In genomic region chr4:151993035-151993434, GRCm38 (mm10) we compare ENCODE assay signal across 16 mouse cellular contexts. TPM values are rescaled to one million over a fixed set of nuclear protein-coding genes. Genes with fewer than 3 reads are reported as not detected.
DNase-seq lines count a peak whose midpoint lies in the region; ATAC-seq and TF ChIP-seq lines count a peak whose summit lies in the region.
"Had no signal": no experiment of that assay in that cellular context is flagged by ENCODE, and none has a peak within 500 bp of the region (broad histone marks: within the 10 kb centered on the region; RNA-seq: fewer than 3 reads in every experiment).

No protein-coding gene starts in this region.

- H3K36me3 ChIP-seq in heart, embryonic 15.5 days, result peaks cover 26% of the 10 kb centered on the region
- peaks cover 18% of the 10 kb centered on the region; the same call in 1 of the 2 replicates for H3K36me3 ChIP-seq in lung, postnatal 0 days (ENCODE audit: insufficient read depth, low read length)
- H3K36me3 ChIP-seq in embryonic facial prominence, embryonic 13.5 days, result peaks cover 35% of the 10 kb centered on the region

- 0 out of 2 replicates have a peak, but pooled peaks have one; percentile 27 for TF ChIP-seq EP300 in lung, postnatal 0 days (IDR thresholded peaks at IDR 0.05)

- H3K4me2 ChIP-seq in heart, embryonic 15.5 days, result 0 out of 2 replicates have a peak overlapping the region, but pooled peaks have one; percentile 89
- no peak overlapping the region for H3K4me2 ChIP-seq in lung, postnatal 0 days (replicated peaks; ENCODE audit: low read depth, low read length)
- peak overlapping the region; percentile 83; the same call in 1 of the 2 replicates for H3K4me2 ChIP-seq in embryonic facial prominence, embryonic 13.5 days

- H3K9me3 ChIP-seq in heart, embryonic 15.5 days (replicated peaks), result no peaks in the 10 kb centered on the region
- H3K9me3 ChIP-seq in lung, postnatal 0 days (ENCODE audit: low read length), result no peaks in the 10 kb centered on the region
- H3K9me3 ChIP-seq in embryonic facial prominence, embryonic 13.5 days, result no peaks in the 10 kb centered on the region
- H3K9me3 ChIP-seq: forebrain, embryonic 12.5 days; limb, embryonic 15.5 days had no signal

- ATAC-seq in heart, embryonic 15.5 days (replicated peaks; ENCODE audit: insufficient number of reproducible peaks, insufficient read depth, low FRiP score, low read depth), result no peak
- no peak for ATAC-seq in lung, postnatal 0 days
- ATAC-seq in embryonic facial prominence, embryonic 13.5 days (ENCODE audit: insufficient number of reproducible peaks, insufficient read depth, low FRiP score, low TSS enrichment, low read depth), result no peak
- ATAC-seq: hindbrain, embryonic 16.5 days; intestine, postnatal 0 days had no signal

- 0 out of 2 replicates have a peak overlapping the region, but pooled peaks have one; percentile 2 for H3K4me3 ChIP-seq in heart, embryonic 15.5 days
- H3K4me3 ChIP-seq in lung, postnatal 0 days (ENCODE audit: low read depth, low read length), result no peak overlapping the region
- 0 out of 2 replicates have a peak overlapping the region, but pooled peaks have one; percentile 5 for H3K4me3 ChIP-seq in brown adipose tissue, adult 24 weeks (ENCODE audit: insufficient read depth, low read depth, low read length)
- 0 out of 2 replicates have a peak overlapping the region, but pooled peaks have one; percentile 98 for H3K4me3 ChIP-seq in embryonic facial prominence, embryonic 13.5 days

- no peak for TF ChIP-seq CTCF in lung, postnatal 0 days (IDR thresholded peaks at IDR 0.05)

- no peak for DNase-seq in heart, adult 11 months
- DNase-seq in lung, postnatal 0 days (ENCODE audit: low spot score), result peak; percentile 47
- no peak for DNase-seq in lung, adult 18-20 months
- no peak for DNase-seq in spleen, adult 12 weeks (ENCODE audit: low spot score)
- DNase-seq: adrenal gland, postnatal 25 days; cerebellum, adult 8-10 months; kidney, postnatal 14 days; thymus, postnatal 25 days had no signal

- no peaks in the 10 kb centered on the region for H3K27me3 ChIP-seq in heart, embryonic 15.5 days
- no peaks in the 10 kb centered on the region for H3K27me3 ChIP-seq in lung, postnatal 0 days (replicated peaks; ENCODE audit: insufficient read depth, low read length)
- H3K27me3 ChIP-seq in embryonic facial prominence, embryonic 13.5 days, result no peaks in the 10 kb centered on the region
- H3K27me3 ChIP-seq: limb, embryonic 15.5 days had no signal

- no peak overlapping the region for H3K9ac ChIP-seq in heart, embryonic 15.5 days
- no peak overlapping the region for H3K9ac ChIP-seq in lung, postnatal 0 days (replicated peaks; ENCODE audit: low read depth)
- H3K9ac ChIP-seq in embryonic facial prominence, embryonic 13.5 days, result peak overlapping the region; percentile 28; the same call in 1 of the 2 replicates
- H3K9ac ChIP-seq: limb, embryonic 15.5 days had no signal

- H3K27ac ChIP-seq in heart, embryonic 15.5 days, result no peak overlapping the region
- no peak overlapping the region for H3K27ac ChIP-seq in lung, postnatal 0 days (ENCODE audit: low read length)
- H3K27ac ChIP-seq in brown adipose tissue, adult 24 weeks (replicated peaks; ENCODE audit: low read depth, low read length), result no peak overlapping the region
- H3K27ac ChIP-seq in embryonic facial prominence, embryonic 13.5 days, result no peak overlapping the region
- H3K27ac ChIP-seq: forebrain, embryonic 12.5 days had no signal

- WGBS in heart, embryonic 15.5 days, result 60% methylated on average over 6 of the region's 6 CpGs
- WGBS in lung, postnatal 0 days, result 40% methylated on average over 6 of the region's 6 CpGs
- 77% methylated on average over 6 of the region's 6 CpGs for WGBS in embryonic facial prominence, embryonic 13.5 days

- H3K4me1 ChIP-seq in heart, embryonic 15.5 days (replicated peaks), result peaks cover 35% of the 10 kb centered on the region
- peaks cover 17% of the 10 kb centered on the region for H3K4me1 ChIP-seq in lung, postnatal 0 days (ENCODE audit: insufficient read depth, low read depth, low read length)
- peaks cover 4% of the 10 kb centered on the region; the same call in 1 of the 2 replicates for H3K4me1 ChIP-seq in brown adipose tissue, adult 24 weeks (ENCODE audit: control insufficient read depth, insufficient read depth, insufficient read length, low read length)
- H3K4me1 ChIP-seq in embryonic facial prominence, embryonic 13.5 days, result peaks cover 39% of the 10 kb centered on the region

RNA-seq across cellular contexts. Expression of gene Phf13, which starts 3.0 kb away (rescaled TPM):
- 15.2 and 20.7 TPM in 2 replicates for polyA plus RNA-seq in heart, embryonic 15.5 days (2015; fragmentation: Nextera tagmentation; extraction: Ambion mirVana)
- 18.0 TPM in 2 replicates for polyA plus RNA-seq in lung, postnatal 0 days (2015; fragmentation: Nextera tagmentation; extraction: Ambion mirVana)
- 2.1 and 4.2 TPM in 2 replicates for polyA plus RNA-seq in brown adipose tissue, adult 24 weeks (2012; ENCODE audit: insufficient read depth, insufficient read length, missing spikeins)
- polyA plus RNA-seq in embryonic facial prominence, embryonic 13.5 days (2015; fragmentation: Nextera tagmentation; extraction: Ambion mirVana), result 38.0 and 38.1 TPM in 2 replicates

RNA-seq across cellular contexts. Expression of gene Thap3, which starts 4.2 kb away (rescaled TPM):
- polyA plus RNA-seq in heart, embryonic 15.5 days (2015; fragmentation: Nextera tagmentation; extraction: Ambion mirVana), result 26.3 and 34.4 TPM in 2 replicates
- polyA plus RNA-seq in lung, postnatal 0 days (2015; fragmentation: Nextera tagmentation; extraction: Ambion mirVana), result 31.0 and 33.3 TPM in 2 replicates
- polyA plus RNA-seq in brown adipose tissue, adult 24 weeks (2012; ENCODE audit: insufficient read depth, insufficient read length, missing spikeins), result 6.4 and 8.2 TPM in 2 replicates
- 56.3 and 61.2 TPM in 2 replicates for polyA plus RNA-seq in embryonic facial prominence, embryonic 13.5 days (2015; fragmentation: Nextera tagmentation; extraction: Ambion mirVana)

RNA-seq across cellular contexts. Expression of gene Klhl21, which starts 15.6 kb away (rescaled TPM):
- 26.1 and 30.9 TPM in 2 replicates for polyA plus RNA-seq in heart, embryonic 15.5 days (2015; fragmentation: Nextera tagmentation; extraction: Ambion mirVana)
- polyA plus RNA-seq in lung, postnatal 0 days (2015; fragmentation: Nextera tagmentation; extraction: Ambion mirVana), result 13.4 and 13.7 TPM in 2 replicates
- polyA plus RNA-seq in brown adipose tissue, adult 24 weeks (2012; ENCODE audit: insufficient read depth, insufficient read length, missing spikeins), result 6.7 and 9.6 TPM in 2 replicates
- polyA plus RNA-seq in embryonic facial prominence, embryonic 13.5 days (2015; fragmentation: Nextera tagmentation; extraction: Ambion mirVana), result 10.1 TPM in 2 replicates

RNA-seq across cellular contexts. Expression of gene Zbtb48, which starts 34.4 kb away (rescaled TPM):
- 10.6 and 14.1 TPM in 2 replicates for polyA plus RNA-seq in heart, embryonic 15.5 days (2015; fragmentation: Nextera tagmentation; extraction: Ambion mirVana)
- polyA plus RNA-seq in lung, postnatal 0 days (2015; fragmentation: Nextera tagmentation; extraction: Ambion mirVana), result 13.2 and 13.7 TPM in 2 replicates
- 1.8 and 3.2 TPM in 2 replicates for polyA plus RNA-seq in brown adipose tissue, adult 24 weeks (2012; ENCODE audit: insufficient read depth, insufficient read length, missing spikeins)
- polyA plus RNA-seq in embryonic facial prominence, embryonic 13.5 days (2015; fragmentation: Nextera tagmentation; extraction: Ambion mirVana), result 17.5 and 22.9 TPM in 2 replicates

RNA-seq across cellular contexts. Expression of gene Tas1r1, which starts 45.3 kb away (rescaled TPM):
- 0.25 and 0.46 TPM in 2 replicates for polyA plus RNA-seq in heart, embryonic 15.5 days (2015; fragmentation: Nextera tagmentation; extraction: Ambion mirVana)
- 0.21 and 0.35 TPM in 2 replicates for polyA plus RNA-seq in lung, postnatal 0 days (2015; fragmentation: Nextera tagmentation; extraction: Ambion mirVana)
- polyA plus RNA-seq in brown adipose tissue, adult 24 weeks (2012; ENCODE audit: insufficient read depth, insufficient read length, missing spikeins), result not detected in 2 replicates
- 0.55 and 0.59 TPM in 2 replicates for polyA plus RNA-seq in embryonic facial prominence, embryonic 13.5 days (2015; fragmentation: Nextera tagmentation; extraction: Ambion mirVana)
- polyA plus RNA-seq: small intestine, adult 2 months had no signal
